Mouse (Mus musculus): ENCODE results near the gene Cdr2.
"Not testable (repeated sequence)": the region's sequence is repeated elsewhere in the genome, so short reads cannot be mapped to it uniquely, and the experiment has no call there.

Cdr2 gene

GRCm38 (mm10) chr7:120982200-120982841 lies at the start of gene Cdr2, which contains the start of gene Mfsd13b:
Gene Cdr2, minus strand, starts transcription at chr7:120982312.
Gene Mfsd13b, plus strand, starts transcription at chr7:120982509.
- peak; percentile 93 to 97 for DNase-seq (ENCODE audit: low spot score in 2 of 2)

GRCm38 (mm10) chr7:121029947-121030346 lies 47.8 kb upstream of the Cdr2 start:
- DNase-seq (ENCODE audit: low spot score in 2 of 2): not testable (repeated sequence)

GRCm38 (mm10) chr7:121026300-121026699 lies 44.2 kb upstream of the Cdr2 start:
- DNase-seq (ENCODE audit: low spot score in 2 of 2): no peak

- no peak for DNase-seq (ENCODE audit: low spot score in 2 of 2)
These were observed 43.3 kb upstream of the Cdr2 start for GRCm38 (mm10) chr7:121025221-121026008.

GRCm38 (mm10) chr7:121020277-121020676 lies 38.2 kb upstream of the Cdr2 start:
- DNase-seq (ENCODE audit: low spot score in 2 of 2): peak in 1 of 2 experiments; percentile 29

- no peak for DNase-seq (ENCODE audit: low spot score in 2 of 2)
These were observed 36.7 kb upstream of the Cdr2 start for GRCm38 (mm10) chr7:121018778-121019177.

- DNase-seq (ENCODE audit: low spot score in 2 of 2): no peak
These were observed 32.4 kb upstream of the Cdr2 start for GRCm38 (mm10) chr7:121014486-121014885.

- no peak for DNase-seq (ENCODE audit: low spot score in 2 of 2)
These were observed 29.9 kb upstream of the Cdr2 start for GRCm38 (mm10) chr7:121011794-121012689.

GRCm38 (mm10) chr7:121003793-121004418 lies 21.8 kb upstream of the Cdr2 start:
- no peak for DNase-seq (ENCODE audit: low spot score in 2 of 2)

GRCm38 (mm10) chr7:121002407-121002928 lies 20.4 kb upstream of the Cdr2 start:
- DNase-seq (ENCODE audit: low spot score in 2 of 2): no peak

GRCm38 (mm10) chr7:121001879-121002278 lies 19.8 kb upstream of the Cdr2 start:
- DNase-seq (ENCODE audit: low spot score in 2 of 2): no peak

- no peak for DNase-seq (ENCODE audit: low spot score in 2 of 2)
These were observed 18.1 kb upstream of the Cdr2 start for GRCm38 (mm10) chr7:121000065-121000822.

GRCm38 (mm10) chr7:120999021-120999530 lies 17.0 kb upstream of the Cdr2 start:
- no peak for DNase-seq (ENCODE audit: low spot score in 2 of 2)

GRCm38 (mm10) chr7:120991191-120991590 lies 9.1 kb upstream of the Cdr2 start:
- no peak for DNase-seq (ENCODE audit: low spot score in 2 of 2)

GRCm38 (mm10) chr7:120982968-120983367 lies 856 bp upstream of the Cdr2 start:
- no peak for DNase-seq (ENCODE audit: low spot score in 2 of 2)

GRCm38 (mm10) chr7:120980931-120981924 lies 884 bp downstream of the Cdr2 start:
- peak; percentile 75 to 82 for DNase-seq (ENCODE audit: low spot score in 2 of 2)

GRCm38 (mm10) chr7:120980041-120980440 lies 2.1 kb downstream of the Cdr2 start:
- peak; percentile 39 to 62 for DNase-seq (ENCODE audit: low spot score in 2 of 2)

- peak in 1 of 2 experiments; percentile 35 for DNase-seq (ENCODE audit: low spot score in 2 of 2)
These were observed 5.0 kb downstream of the Cdr2 start for GRCm38 (mm10) chr7:120977063-120977462.

- no peak for DNase-seq (ENCODE audit: low spot score in 2 of 2)
These were observed 8.1 kb downstream of the Cdr2 start for GRCm38 (mm10) chr7:120974001-120974400.
